Mouse (Mus musculus) stomach, embryonic 16.5 days (tissue): ENCODE measurements at regions not wholly inside any gene's neighbourhood (a gene's known extent, or its start where the extent isn't known, plus 50 kb on each side); places are given as distances from the start of the nearest gene placed in this dataset.

Experiments used
- ATAC-seq: fragments of 200-750 bp; cut with Nextera tagmentation; 2 replicates; pipeline ENCODE4 v1.8.0; 2017; ENCODE audit warnings: moderate number of reproducible peaks, moderate TSS enrichment; ENCODE audit not compliant: insufficient read depth, low FRiP score
- H3K27ac ChIP-seq: fragments of 300-500 bp; sonication (generic); 2 replicates; pipeline ENCODE4 v1.5.1; 2014; ENCODE audit warnings: low read length
- H3K27me3 ChIP-seq: fragments of 300-500 bp; sonication (generic); 2 replicates; pipeline ENCODE4 v1.6.1; 2014; ENCODE audit warnings: low read length, control low read depth, mixed read lengths; ENCODE audit not compliant: control insufficient read depth, insufficient read depth
- H3K36me3 ChIP-seq: fragments of 300-500 bp; sonication (generic); 2 replicates; pipeline ENCODE4 v1.6.1; 2014; ENCODE audit warnings: low read length; ENCODE audit not compliant: control insufficient read depth, insufficient read depth
- H3K4me1 ChIP-seq: fragments of 300-500 bp; sonication (generic); 2 replicates; pipeline ENCODE4 v1.6.1; 2014; ENCODE audit warnings: low read length, control low read depth, mixed read lengths; ENCODE audit not compliant: control insufficient read depth, insufficient read depth
- H3K4me2 ChIP-seq: fragments of 300-500 bp; sonication (generic); 2 replicates; pipeline ENCODE4 v1.6.1; 2014; ENCODE audit warnings: low read depth, low read length, mixed read lengths
- H3K4me3 ChIP-seq: fragments of 300-500 bp; sonication (generic); replicated peaks from 2 replicates; pipeline ENCODE4 v1.5.1; 2014; ENCODE audit warnings: mild to moderate bottlenecking, low read length
- H3K9ac ChIP-seq: fragments of 300-500 bp; sonication (generic); 2 replicates; pipeline ENCODE4 v1.6.1; 2014; ENCODE audit warnings: low read length
- H3K9me3 ChIP-seq: fragments of 300-500 bp; sonication (generic); replicated peaks from 2 replicates; pipeline ENCODE4 v1.6.1; 2016; ENCODE audit warnings: low read length, control low read depth; ENCODE audit not compliant: control insufficient read depth
- WGBS: fragments of 180-500 bp; shearing (Covaris S2); extraction: QIAGEN DNeasy Blood & Tissue Kit; methylation state at CpG from one replicate; pipeline ENCODE4 v1.1.7; 2014; 5-methylcytosine and 5-hydroxymethylcytosine counted together

DNA sequence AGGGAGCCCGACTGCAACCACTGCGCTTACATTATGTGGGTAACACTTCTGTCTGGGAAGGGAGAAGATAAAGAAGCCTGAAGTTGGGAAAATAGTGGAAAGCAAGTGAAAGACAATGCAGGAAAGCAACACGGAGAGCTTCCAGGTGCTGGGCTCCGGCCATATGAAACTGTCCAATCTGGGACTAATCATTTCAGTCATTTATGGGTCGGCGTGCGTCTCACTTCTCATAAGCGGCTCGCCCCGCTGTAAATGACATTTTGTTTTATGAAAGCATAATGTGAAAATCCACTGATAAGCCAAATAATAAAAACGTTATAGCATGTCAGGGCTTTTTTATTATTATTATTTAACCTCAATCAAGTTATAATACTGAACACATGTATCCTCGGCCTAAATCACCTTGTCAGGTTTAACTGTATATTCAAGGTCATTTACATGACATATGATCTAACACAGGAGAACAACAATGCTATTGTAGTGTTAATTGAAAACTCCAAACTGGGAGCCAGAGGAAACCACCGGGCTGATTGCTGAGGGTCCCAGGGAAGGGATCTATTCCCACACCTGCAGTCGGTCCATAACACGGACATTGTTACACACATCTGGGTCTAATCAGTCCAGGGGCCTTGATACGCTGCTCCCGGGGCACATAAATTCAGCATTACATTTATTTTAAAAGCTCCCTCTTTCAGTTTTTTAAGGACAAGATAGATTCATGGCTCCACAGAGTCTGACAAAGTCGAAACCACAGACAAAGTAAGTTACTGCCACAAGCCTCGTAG, 332.4 kb downstream of the Etnk1 start:
- Histone ChIP-seq H3K4me2 (no peak overlapping the region), H3K27me3 (no peaks in the 10 kb centered on the region; the same call in none of the 2 replicates), H3K36me3 (no peaks in the 10 kb centered on the region), H3K9ac (no peak overlapping the region), H3K4me1 (no peaks in the 10 kb centered on the region), H3K9me3 (no peaks in the 10 kb centered on the region), H3K27ac (no peak overlapping the region), H3K4me3 (no peak overlapping the region)
- ATAC-seq: no peak
- 81% methylated on average over 19 of the region's 19 CpGs for WGBS

DNA sequence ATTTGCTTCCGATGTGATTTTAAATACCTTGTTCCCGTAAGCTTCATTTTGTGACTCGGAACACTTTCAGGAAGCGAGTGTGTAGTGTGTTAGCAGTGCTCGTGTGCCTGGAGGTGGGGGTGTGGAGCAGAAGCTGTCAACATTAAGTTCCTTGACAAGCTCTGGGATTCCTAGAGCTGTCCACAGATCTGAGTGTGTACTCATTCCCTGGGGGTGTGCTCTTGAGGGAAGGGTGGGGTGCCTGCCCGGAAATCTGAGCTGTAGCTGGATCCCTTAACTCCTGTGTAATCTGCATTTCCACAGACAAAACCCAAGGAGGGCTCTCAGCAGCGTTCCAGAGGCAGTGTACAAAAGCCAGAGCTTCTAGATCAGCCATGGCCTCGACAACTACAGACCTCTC, 335.8 kb downstream of the Etnk1 start:
- Histone ChIP-seq H3K9me3 (no peaks in the 10 kb centered on the region), H3K4me1 (no peaks in the 10 kb centered on the region), H3K4me3 (no peak overlapping the region), H3K4me2 (no peak overlapping the region), H3K36me3 (no peaks in the 10 kb centered on the region), H3K27ac (no peak overlapping the region), H3K9ac (no peak overlapping the region), H3K27me3 (no peaks in the 10 kb centered on the region; the same call in 1 of the 2 replicates)
- WGBS: 75% methylated on average over 8 of the region's 8 CpGs
- ATAC-seq: no peak

DNA sequence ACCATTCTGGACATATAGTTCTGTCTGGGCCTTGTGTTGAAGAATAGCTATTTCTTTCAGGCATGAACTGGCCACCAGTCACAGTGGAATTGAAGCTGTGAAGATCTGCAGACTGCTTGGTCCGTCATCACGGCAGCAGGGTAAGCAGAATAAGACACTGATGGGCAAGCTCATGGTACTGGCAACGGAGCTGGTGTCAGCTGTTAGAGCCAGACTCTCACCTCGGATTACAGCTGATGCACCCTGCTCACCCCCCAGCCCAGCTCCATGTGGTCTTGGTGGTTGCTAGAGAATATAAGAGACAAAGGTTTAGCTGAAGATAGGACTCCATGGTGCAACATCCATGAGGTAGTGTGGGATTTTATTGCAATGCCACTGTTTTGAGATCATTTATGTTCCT, 336.9 kb downstream of the Etnk1 start:
- Histone ChIP-seq H3K4me2 (no peak overlapping the region), H3K27ac (no peak overlapping the region), H3K4me3 (no peak overlapping the region), H3K36me3 (no peaks in the 10 kb centered on the region), H3K9me3 (no peaks in the 10 kb centered on the region), H3K9ac (no peak overlapping the region), H3K4me1 (no peaks in the 10 kb centered on the region), H3K27me3 (no peaks in the 10 kb centered on the region)
- ATAC-seq: no peak
- WGBS: 79% methylated on average over 4 of the region's 4 CpGs

DNA sequence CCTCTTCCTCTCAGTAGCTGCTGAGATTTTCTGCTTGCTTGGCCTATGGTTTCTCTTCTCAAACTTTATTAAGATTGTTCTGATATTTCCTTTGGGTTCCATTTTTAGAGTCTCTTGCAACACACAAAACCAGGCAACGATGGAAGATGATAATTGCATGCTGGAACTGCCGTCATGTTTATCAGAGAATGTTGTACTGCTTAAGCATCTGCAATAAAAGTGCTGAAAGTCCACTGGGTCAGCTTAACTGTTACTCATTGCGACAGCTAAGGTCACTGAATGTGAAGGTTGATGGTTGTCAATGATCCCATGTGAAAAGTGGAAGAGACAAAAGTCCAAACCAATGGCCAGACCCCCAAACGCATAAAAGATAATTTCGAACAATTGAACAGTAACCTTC, 346.4 kb downstream of the Etnk1 start:
- no peak overlapping the region for H3K4me3 ChIP-seq

DNA sequence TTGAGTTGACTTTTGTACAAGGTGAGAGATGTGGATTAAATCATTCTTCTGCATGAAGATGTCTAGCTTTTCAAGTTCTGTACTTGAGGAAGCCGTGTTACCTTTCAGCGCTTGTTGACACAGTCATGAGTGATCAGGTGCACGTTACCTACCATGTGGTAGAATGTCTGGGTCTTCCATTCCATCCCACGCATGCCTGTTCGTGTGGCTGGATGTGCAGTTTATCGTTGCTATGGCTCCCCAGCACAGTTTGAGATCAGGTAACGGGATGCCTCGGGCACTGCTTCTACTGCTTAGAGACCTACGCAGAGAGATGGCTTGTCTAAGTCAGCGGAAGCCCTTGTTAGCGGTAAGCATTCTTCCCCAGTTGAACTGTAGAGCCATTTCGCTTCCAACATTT, 348.1 kb downstream of the Etnk1 start:
- Histone ChIP-seq H3K4me2 (no peak overlapping the region), H3K9ac (no peak overlapping the region), H3K4me1 (no peaks in the 10 kb centered on the region), H3K27ac (no peak overlapping the region), H3K9me3 (no peaks in the 10 kb centered on the region), H3K36me3 (no peaks in the 10 kb centered on the region), H3K27me3 (no peaks in the 10 kb centered on the region), H3K4me3 (no peak overlapping the region)
- 88% methylated on average over 12 of the region's 12 CpGs for WGBS
- ATAC-seq: no peak

More for the DNA sequence above, 346.4 kb downstream of the Etnk1 start:
- Histone ChIP-seq H3K4me2 (no peak overlapping the region), H3K27ac (no peak overlapping the region), H3K36me3 (no peaks in the 10 kb centered on the region), H3K27me3 (no peaks in the 10 kb centered on the region), H3K4me1 (no peaks in the 10 kb centered on the region), H3K9ac (no peak overlapping the region), H3K9me3 (no peaks in the 10 kb centered on the region)
- no peak for ATAC-seq
- WGBS: 89% methylated on average over 5 of the region's 5 CpGs

DNA sequence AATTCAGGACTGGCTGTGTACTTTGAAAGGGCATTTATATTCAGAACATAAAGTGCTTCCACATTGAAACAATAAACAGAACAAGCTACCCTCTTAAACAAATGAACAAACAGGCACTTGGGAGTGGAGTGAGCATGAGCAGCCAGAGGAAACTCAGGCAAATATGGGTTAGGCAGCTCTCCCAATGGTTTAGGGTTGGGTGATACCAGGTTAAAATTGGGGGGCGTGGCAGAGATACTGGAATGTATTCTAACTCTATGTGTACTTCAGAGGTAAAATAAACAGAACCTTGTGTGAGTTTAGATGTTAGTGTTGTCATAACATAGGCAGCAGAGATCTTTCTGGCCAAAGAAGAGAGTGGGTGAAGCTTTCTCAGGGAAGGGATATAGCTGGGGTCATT, 349.7 kb downstream of the Etnk1 start:
- Histone ChIP-seq H3K9me3 (no peaks in the 10 kb centered on the region), H3K9ac (no peak overlapping the region), H3K27ac (no peak overlapping the region), H3K36me3 (no peaks in the 10 kb centered on the region), H3K4me2 (no peak overlapping the region), H3K4me1 (no peaks in the 10 kb centered on the region), H3K27me3 (no peaks in the 10 kb centered on the region), H3K4me3 (no peak overlapping the region)
- no peak for ATAC-seq
- 81% methylated on average over 1 of the region's 1 CpGs for WGBS

DNA sequence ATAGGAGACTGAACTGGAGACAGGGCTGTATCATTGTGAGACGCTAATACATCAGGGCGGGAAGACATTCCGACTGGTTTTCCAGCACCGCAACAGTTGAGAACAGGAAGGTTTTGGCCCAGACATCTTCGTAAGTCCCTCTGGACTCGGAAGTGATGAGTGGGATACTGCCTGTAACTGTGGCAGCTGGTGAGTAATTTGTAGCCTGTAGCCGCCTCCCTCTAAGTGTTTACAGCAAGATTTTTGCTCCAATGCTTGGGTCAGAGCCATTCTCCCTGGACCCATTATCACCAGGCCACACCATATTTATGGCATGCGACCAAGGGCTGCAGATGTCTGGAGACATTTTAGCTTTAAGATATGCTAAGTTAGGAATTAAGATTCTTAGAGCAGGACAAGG, 351.5 kb downstream of the Etnk1 start:
- Histone ChIP-seq H3K9ac (no peak overlapping the region), H3K27me3 (no peaks in the 10 kb centered on the region), H3K36me3 (no peaks in the 10 kb centered on the region), H3K4me3 (no peak overlapping the region), H3K9me3 (no peaks in the 10 kb centered on the region), H3K27ac (no peak overlapping the region), H3K4me1 (no peaks in the 10 kb centered on the region), H3K4me2 (no peak overlapping the region)
- ATAC-seq: no peak
- WGBS: 79% methylated on average over 8 of the region's 8 CpGs

DNA sequence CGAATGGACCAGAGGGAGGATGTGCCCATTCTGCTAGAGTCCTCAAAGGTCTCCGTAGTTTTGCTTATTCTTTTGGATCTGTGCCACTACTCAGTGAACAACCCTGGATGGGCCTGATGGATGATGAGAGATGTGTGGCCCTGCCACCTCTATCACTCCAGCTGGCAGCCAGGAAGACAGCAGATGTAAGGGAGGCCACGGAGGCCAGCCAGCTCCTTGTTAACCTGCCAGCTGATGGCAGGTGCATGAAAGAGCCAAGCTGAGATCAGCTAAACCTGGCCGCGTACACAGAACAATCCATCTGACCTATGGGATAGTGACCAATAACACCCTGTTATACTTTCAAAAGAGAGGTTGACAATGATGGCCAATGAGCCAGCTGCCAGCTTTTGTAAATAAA, 352.6 kb downstream of the Etnk1 start:
- Histone ChIP-seq H3K4me2 (no peak overlapping the region), H3K9ac (no peak overlapping the region), H3K4me1 (no peaks in the 10 kb centered on the region), H3K27me3 (no peaks in the 10 kb centered on the region), H3K9me3 (no peaks in the 10 kb centered on the region), H3K36me3 (no peaks in the 10 kb centered on the region), H3K4me3 (no peak overlapping the region), H3K27ac (no peak overlapping the region)
- 80% methylated on average over 5 of the region's 5 CpGs for WGBS
- ATAC-seq: no peak

DNA sequence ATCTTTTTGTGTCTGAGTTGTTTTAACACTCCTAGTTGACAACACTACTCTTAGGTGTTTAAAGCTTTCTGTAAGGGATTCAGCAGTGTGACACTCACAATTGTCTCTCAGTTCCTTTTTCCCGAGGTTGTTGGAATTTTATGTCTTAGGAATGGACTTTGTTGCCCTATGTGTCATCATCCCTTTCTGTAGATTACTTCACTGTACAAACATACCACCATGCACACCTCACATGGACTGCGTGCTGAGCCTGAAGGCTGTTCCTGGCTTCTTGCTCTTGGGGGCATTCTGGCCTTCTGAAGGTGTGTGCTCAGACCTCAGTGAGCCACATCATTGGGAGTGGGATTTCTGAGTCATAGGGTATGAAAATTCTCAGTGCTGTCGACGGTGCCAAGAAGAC, 358.1 kb downstream of the Etnk1 start:
- ATAC-seq: no peak
- Histone ChIP-seq H3K27ac (no peak overlapping the region), H3K9me3 (no peaks in the 10 kb centered on the region), H3K4me3 (no peak overlapping the region), H3K36me3 (no peaks in the 10 kb centered on the region), H3K9ac (no peak overlapping the region), H3K4me1 (no peaks in the 10 kb centered on the region), H3K4me2 (no peak overlapping the region), H3K27me3 (no peaks in the 10 kb centered on the region)
- 82% methylated on average over 4 of the region's 4 CpGs for WGBS
